Mouse (Mus musculus): ENCODE measurements around the gene Tnfsf13. TPM values are rescaled to one million over a fixed set of nuclear protein-coding genes. Genes with fewer than 3 reads are reported as not detected.

The Tnfsf13 gene
- total and polyA plus RNA-seq, 2 experiments from 2014 or later = 0.98 to 1.8 TPM

DNA sequence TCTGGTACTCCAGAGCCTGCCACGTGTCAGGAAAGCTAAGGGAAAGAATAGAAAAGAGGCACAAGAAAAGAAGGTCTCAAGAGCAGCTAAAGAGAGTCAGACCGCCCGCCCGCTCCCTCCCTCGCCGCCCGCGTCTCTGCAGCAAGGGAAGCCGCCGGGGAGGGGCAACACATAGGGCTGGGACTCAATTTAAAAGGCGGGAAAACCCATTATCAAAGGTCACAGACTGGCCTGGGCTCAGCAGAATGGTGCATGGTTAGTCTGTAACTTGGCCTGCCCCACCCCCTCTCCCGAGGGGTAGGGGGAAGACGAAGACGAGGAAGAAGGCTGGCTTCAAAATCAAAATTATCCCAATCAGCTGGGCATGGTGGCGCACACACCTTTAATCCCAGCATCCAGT is 33.1 kb upstream of the Tnfsf13 start:
- no peaks in the 10 kb centered on the region for H3K27me3 ChIP-seq (ENCODE audit: insufficient read depth, low read length)
- DNase-seq (ENCODE audit: low spot score) (no peak), ATAC-seq (no peak)
- no peak overlapping the region for H3K4me2 ChIP-seq (ENCODE audit: low read depth, low read length)
- no peak for TF ChIP-seq CTCF (IDR thresholded peaks at IDR 0.05; ENCODE audit: low read depth)
- H3K9ac ChIP-seq (replicated peaks; ENCODE audit: low read length) = no peak overlapping the region
- no peaks in the 10 kb centered on the region for H3K36me3 ChIP-seq (ENCODE audit: insufficient read depth, low read length)
- no peaks in the 10 kb centered on the region for H3K9me3 ChIP-seq (ENCODE audit: low read length)
- H3K4me3 ChIP-seq (ENCODE audit: low read length) = no peak overlapping the region
- 20% methylated on average over 15 of the region's 15 CpGs for WGBS
- H3K4me1 ChIP-seq (ENCODE audit: insufficient read depth, low read length) = no peaks in the 10 kb centered on the region
- H3K27ac ChIP-seq = no peak overlapping the region

GRCm38 (mm10) chr11:69716953-69717352 is 31.4 kb upstream of the Tnfsf13 start:
- H3K27ac ChIP-seq = no peak overlapping the region
- H3K9ac ChIP-seq (replicated peaks; ENCODE audit: low read length) = no peak overlapping the region
- H3K4me3 ChIP-seq (ENCODE audit: low read length) = no peak overlapping the region
- WGBS = 75% methylated on average over 4 of the region's 4 CpGs
- no peaks in the 10 kb centered on the region for H3K4me1 ChIP-seq (ENCODE audit: insufficient read depth, low read length)
- no peaks in the 10 kb centered on the region for H3K27me3 ChIP-seq (ENCODE audit: insufficient read depth, low read length)
- ATAC-seq (no peak), DNase-seq (ENCODE audit: low spot score) (no peak)
- no peak overlapping the region for H3K4me2 ChIP-seq (ENCODE audit: low read depth, low read length)
- no peak for TF ChIP-seq CTCF (IDR thresholded peaks at IDR 0.05; ENCODE audit: low read depth)
- no peaks in the 10 kb centered on the region for H3K9me3 ChIP-seq (ENCODE audit: low read length)
- no peaks in the 10 kb centered on the region for H3K36me3 ChIP-seq (ENCODE audit: insufficient read depth, low read length)

DNA sequence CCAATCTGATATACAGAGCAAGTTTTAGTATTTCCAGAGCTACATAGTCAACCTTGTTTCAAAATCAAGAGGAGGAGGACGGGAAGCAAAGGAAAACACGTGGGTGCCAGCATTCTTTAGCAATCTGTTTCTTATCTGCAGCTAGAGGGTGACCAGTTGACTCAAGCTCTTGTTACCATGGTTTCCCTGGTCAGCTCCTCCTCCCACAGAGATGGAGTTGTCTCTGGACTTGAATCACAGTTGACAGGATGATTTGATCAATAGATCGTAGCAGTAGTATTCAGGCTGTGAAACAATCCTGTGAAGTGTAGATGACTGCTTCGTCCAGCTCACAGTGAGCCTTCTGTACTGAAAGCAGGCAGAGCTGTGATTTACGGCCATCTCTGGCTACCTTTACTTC is 30.3 kb upstream of the Tnfsf13 start:
- no peak for TF ChIP-seq CTCF (IDR thresholded peaks at IDR 0.05; ENCODE audit: low read depth)
- H3K9me3 ChIP-seq (ENCODE audit: low read length) = no peaks in the 10 kb centered on the region

GRCm38 (mm10) chr11:69715482-69715881 is 29.9 kb upstream of the Tnfsf13 start:
- Histone ChIP-seq H3K4me2 (ENCODE audit: low read depth, low read length) (no peak overlapping the region), H3K27me3 (ENCODE audit: insufficient read depth, low read length) (no peaks in the 10 kb centered on the region), H3K27ac (no peak overlapping the region), H3K4me1 (ENCODE audit: insufficient read depth, low read length) (no peaks in the 10 kb centered on the region), H3K9me3 (ENCODE audit: low read length) (no peaks in the 10 kb centered on the region), H3K9ac (replicated peaks; ENCODE audit: low read length) (no peak overlapping the region), H3K4me3 (ENCODE audit: low read length) (no peak overlapping the region), H3K36me3 (ENCODE audit: insufficient read depth, low read length) (no peaks in the 10 kb centered on the region)
- ATAC-seq = no peak
- peak; percentile 17 for DNase-seq (ENCODE audit: low spot score)
- 61% methylated on average over 9 of the region's 9 CpGs for WGBS
- peak; percentile 62 for TF ChIP-seq CTCF (IDR thresholded peaks at IDR 0.05; ENCODE audit: low read depth)

More for the DNA sequence above, 30.3 kb upstream of the Tnfsf13 start:
- ATAC-seq (no peak), DNase-seq (ENCODE audit: low spot score) (no peak)
- 22% methylated on average over 5 of the region's 5 CpGs for WGBS
- no peaks in the 10 kb centered on the region for H3K27me3 ChIP-seq (ENCODE audit: insufficient read depth, low read length)
- H3K4me3 ChIP-seq (ENCODE audit: low read length) = no peak overlapping the region
- no peaks in the 10 kb centered on the region for H3K4me1 ChIP-seq (ENCODE audit: insufficient read depth, low read length)
- H3K9ac ChIP-seq (replicated peaks; ENCODE audit: low read length) = no peak overlapping the region
- no peaks in the 10 kb centered on the region for H3K36me3 ChIP-seq (ENCODE audit: insufficient read depth, low read length)
- H3K4me2 ChIP-seq (ENCODE audit: low read depth, low read length) = no peak overlapping the region
- no peak overlapping the region for H3K27ac ChIP-seq

DNA sequence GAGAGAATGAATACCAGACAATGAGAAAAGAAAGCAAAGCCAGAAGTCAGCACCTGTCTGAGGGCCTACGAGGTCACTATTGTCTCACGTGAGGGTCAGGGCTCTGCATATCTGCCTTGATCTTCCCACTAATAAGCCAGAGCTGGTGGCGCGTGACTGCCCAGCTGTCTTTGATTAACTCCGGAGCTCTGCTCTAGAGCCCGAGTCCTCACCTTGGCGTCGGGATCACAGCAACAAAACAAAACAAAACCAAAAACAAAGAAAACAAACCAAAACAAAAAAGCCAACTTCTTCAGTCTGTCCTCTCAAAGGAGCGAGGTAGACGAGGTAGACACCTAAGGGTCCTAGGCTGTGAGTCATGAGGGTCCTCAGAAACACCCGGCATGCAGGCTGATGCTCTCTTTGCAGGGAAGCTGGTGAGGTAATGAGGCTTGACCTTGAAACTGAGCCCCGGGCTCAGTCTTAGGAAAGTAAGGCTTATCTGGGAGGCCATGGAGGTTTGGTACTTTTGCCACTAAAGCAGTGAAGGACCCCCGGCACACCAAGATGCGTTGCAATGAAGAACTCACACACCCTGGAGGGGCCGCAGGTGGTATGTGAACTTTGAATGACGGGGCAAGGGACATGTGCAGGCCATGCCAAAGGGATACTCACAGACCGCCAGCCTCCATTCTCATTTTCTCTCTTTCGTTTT is 29.2 kb upstream of the Tnfsf13 start:
- WGBS = 69% methylated on average over 18 of the region's 18 CpGs
- no peak for ATAC-seq
- no peaks in the 10 kb centered on the region for H3K27me3 ChIP-seq (ENCODE audit: insufficient read depth, low read length)
- H3K9me3 ChIP-seq (ENCODE audit: low read length) = no peaks in the 10 kb centered on the region
- TF ChIP-seq CTCF (IDR thresholded peaks at IDR 0.05; ENCODE audit: low read depth) = no peak
- H3K4me1 ChIP-seq (ENCODE audit: insufficient read depth, low read length) = no peaks in the 10 kb centered on the region
- H3K9ac ChIP-seq (replicated peaks; ENCODE audit: low read length) = no peak overlapping the region
- no peak for DNase-seq (ENCODE audit: low spot score)
- no peak overlapping the region for H3K4me3 ChIP-seq (ENCODE audit: low read length)
- no peak overlapping the region for H3K27ac ChIP-seq
- H3K4me2 ChIP-seq (ENCODE audit: low read depth, low read length) = no peak overlapping the region
- no peaks in the 10 kb centered on the region for H3K36me3 ChIP-seq (ENCODE audit: insufficient read depth, low read length)

- no peaks in the 10 kb centered on the region for H3K27me3 ChIP-seq (ENCODE audit: insufficient read depth, low read length)
- no peak overlapping the region for H3K27ac ChIP-seq
- WGBS = 81% methylated on average over 20 of the region's 20 CpGs
- no peak for ATAC-seq
- no peak overlapping the region for H3K4me2 ChIP-seq (ENCODE audit: low read depth, low read length)
- H3K9me3 ChIP-seq (ENCODE audit: low read length) = no peaks in the 10 kb centered on the region
- no peaks in the 10 kb centered on the region for H3K36me3 ChIP-seq (ENCODE audit: insufficient read depth, low read length)
- H3K4me1 ChIP-seq (ENCODE audit: insufficient read depth, low read length) = no peaks in the 10 kb centered on the region
- no peak overlapping the region for H3K9ac ChIP-seq (replicated peaks; ENCODE audit: low read length)
- no peak for TF ChIP-seq CTCF (IDR thresholded peaks at IDR 0.05; ENCODE audit: low read depth)
- no peak for DNase-seq (ENCODE audit: low spot score)
- no peak overlapping the region for H3K4me3 ChIP-seq (ENCODE audit: low read length)
Measured at GRCm38 (mm10) chr11:69712954-69713672, 27.5 kb upstream of the Tnfsf13 start.

DNA sequence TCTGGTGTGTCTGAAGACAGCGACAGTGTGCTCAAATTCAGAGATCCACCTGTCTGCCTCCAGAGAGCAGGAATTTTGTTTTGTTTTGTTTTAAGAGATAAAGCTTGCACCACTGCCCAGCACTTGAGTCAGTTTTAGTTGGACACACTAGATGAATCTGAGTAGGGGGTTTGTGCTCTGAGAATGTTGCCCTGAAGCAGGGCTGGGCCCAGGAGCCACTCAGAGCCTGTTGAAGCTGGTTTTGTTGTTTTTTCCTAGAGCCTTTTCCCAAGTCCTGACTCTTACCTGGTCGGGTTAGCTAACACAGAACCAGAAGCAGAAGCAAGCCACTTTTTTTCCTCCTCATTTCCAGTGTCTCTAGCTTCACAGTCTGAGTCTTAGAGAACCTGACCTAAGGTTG is 25.5 kb upstream of the Tnfsf13 start:
- no peak for TF ChIP-seq CTCF (IDR thresholded peaks at IDR 0.05; ENCODE audit: low read depth)
- DNase-seq (ENCODE audit: low spot score) = no peak
- Histone ChIP-seq H3K36me3 (ENCODE audit: insufficient read depth, low read length) (no peaks in the 10 kb centered on the region), H3K4me1 (ENCODE audit: insufficient read depth, low read length) (0 out of 2 replicates have a peak, but pooled peaks cover 5% of the 10 kb centered on the region), H3K4me3 (ENCODE audit: low read length) (no peak overlapping the region), H3K9me3 (ENCODE audit: low read length) (no peaks in the 10 kb centered on the region), H3K27me3 (ENCODE audit: insufficient read depth, low read length) (no peaks in the 10 kb centered on the region), H3K27ac (no peak overlapping the region), H3K9ac (replicated peaks; ENCODE audit: low read length) (no peak overlapping the region), H3K4me2 (ENCODE audit: low read depth, low read length) (no peak overlapping the region)
- ATAC-seq = no peak
- WGBS = 81% methylated on average over 2 of the region's 2 CpGs

Measured in hindbrain, postnatal 0 days (tissue).